Mouse (Mus musculus) intestine, embryonic 14.5 days (tissue): Measurements from ENCODE around the gene Dio1. TPM values are rescaled to one million over a fixed set of nuclear protein-coding genes. Genes with fewer than 3 reads are reported as not detected.

Experiments
- ATAC-seq: fragments of 200-750 bp; cut with Nextera tagmentation; replicated peaks from 2 replicates; pipeline ENCODE4 v1.8.0; 2017; ENCODE audit warnings: low read depth, moderate number of reproducible peaks, moderate TSS enrichment, moderate library complexity; ENCODE audit not compliant: low FRiP score, low TSS enrichment
- DNase-seq: peaks from one replicate; pipeline ENCODE4 v3.0.0-alpha.2; 2018; ENCODE audit warnings: low spot score
- H3K27ac ChIP-seq: fragments of 300-500 bp; sonication (generic); 2 replicates; pipeline ENCODE4 v1.5.1; 2014; ENCODE audit warnings: low read depth, mild to moderate bottlenecking, control low read depth
- H3K27me3 ChIP-seq: fragments of 300-500 bp; sonication (generic); replicated peaks from 2 replicates; pipeline ENCODE4 v1.6.1; 2014; ENCODE audit warnings: low read length, control low read depth; ENCODE audit not compliant: control insufficient read depth, insufficient read depth
- H3K36me3 ChIP-seq: fragments of 300-500 bp; sonication (generic); 2 replicates; pipeline ENCODE4 v1.6.1; 2014; ENCODE audit warnings: low read length, control low read depth; ENCODE audit not compliant: control insufficient read depth, insufficient read depth
- H3K4me1 ChIP-seq: fragments of 300-500 bp; sonication (generic); replicated peaks from 2 replicates; pipeline ENCODE4 v1.6.1; 2014; ENCODE audit warnings: low read length, control low read depth, mixed read lengths; ENCODE audit not compliant: control insufficient read depth, insufficient read depth
- H3K4me2 ChIP-seq: fragments of 300-500 bp; sonication (generic); 2 replicates; pipeline ENCODE4 v1.6.1; 2014; ENCODE audit warnings: low read length
- H3K4me3 ChIP-seq: fragments of 300-500 bp; sonication (generic); 2 replicates; pipeline ENCODE4 v1.5.1; 2014; ENCODE audit warnings: low read depth, low read length, control low read depth, mixed read lengths
- H3K9ac ChIP-seq: fragments of 300-500 bp; sonication (generic); 2 replicates; pipeline ENCODE4 v1.6.1; 2014; ENCODE audit warnings: mild to moderate bottlenecking, low read length
- H3K9me3 ChIP-seq: fragments of 300-500 bp; sonication (generic); 2 replicates; pipeline ENCODE4 v1.6.1; 2016; ENCODE audit warnings: low read length, control low read depth; ENCODE audit not compliant: control insufficient read depth
- WGBS: fragments of 180-500 bp; shearing (Covaris S2); extraction: QIAGEN DNeasy Blood & Tissue Kit; methylation state at CpG from one replicate; pipeline ENCODE4 v1.1.7; 2014; 5-methylcytosine and 5-hydroxymethylcytosine counted together
- polyA plus RNA-seq: library from polyadenylated mRNA; unstranded; fragments of >200 nt; fragmentation: Nextera tagmentation; extraction: Ambion mirVana; gene quantifications from 2 replicates; pipeline ENCODE4 v1.2.1, GENCODE M21; 2014

Gene Dio1
- polyA plus RNA-seq, 1 experiment from 2014 or later = 0.14 TPM

- Histone ChIP-seq H3K9me3 (peaks cover 2% of the 10 kb centered on the region; the same call in 1 of the 2 replicates), H3K27ac (no peak overlapping the region), H3K9ac (peak overlapping the region; percentile 56), H3K4me3 (peak overlapping the region; percentile 71), H3K27me3 (no peaks in the 10 kb centered on the region), H3K4me1 (peaks cover 9% of the 10 kb centered on the region), H3K4me2 (peak overlapping the region; percentile 94), H3K36me3 (0 out of 2 replicates have a peak, but pooled peaks cover 16% of the 10 kb centered on the region)
- DNase-seq (no peak), ATAC-seq (peak; percentile 56; the same call in 1 of the 2 replicates)
- WGBS = 5% methylated on average over 7 of the region's 7 CpGs
Observed at GRCm38 (mm10) chr4:107314479-107314805, 7.5 kb upstream of the Dio1 start.

GRCm38 (mm10) chr4:107313690-107314478 lies 6.9 kb upstream of the Dio1 start, which contains the start of gene Yipf1:
Yipf1 (plus strand) TSS chr4:107314363.
- peak within 1 kb of the TSS; percentile 71 for H3K4me3 ChIP-seq

GRCm38 (mm10) chr4:107303531-107303930 lies 3.4 kb downstream of the Dio1 start:
- Histone ChIP-seq H3K4me3 (no peak overlapping the region), H3K27ac (no peak overlapping the region), H3K36me3 (no peaks in the 10 kb centered on the region), H3K9me3 (no peaks in the 10 kb centered on the region), H3K4me1 (no peaks in the 10 kb centered on the region; the same call in 1 of the 2 replicates), H3K9ac (no peak overlapping the region), H3K4me2 (no peak overlapping the region), H3K27me3 (no peaks in the 10 kb centered on the region)
- DNase-seq (no peak), ATAC-seq (no peak)
- WGBS = 61% methylated on average over 3 of the region's 3 CpGs

More at GRCm38 (mm10) chr4:107313690-107314478, 6.9 kb upstream of the Dio1 start, which contains the start of gene Yipf1:
- Histone ChIP-seq H3K36me3 (0 out of 2 replicates have a peak, but pooled peaks cover 12% of the 10 kb centered on the region), H3K9ac (peak within 1 kb of the TSS; percentile 56), H3K27ac (peak within 1 kb of the TSS; percentile 48; the same call in 1 of the 2 replicates), H3K27me3 (no peaks in the 10 kb centered on the region), H3K4me1 (peaks cover 9% of the 10 kb centered on the region), H3K4me2 (peak within 1 kb of the TSS; percentile 94), H3K9me3 (peaks cover 2% of the 10 kb centered on the region; the same call in 1 of the 2 replicates)
- DNase-seq = peak; percentile 88
- WGBS = under 1% methylated on average over 29 of the region's 29 CpGs
- peak; percentile 93 for ATAC-seq

GRCm38 (mm10) chr4:107302832-107303231 lies 4.1 kb downstream of the Dio1 start:
- H3K9me3 ChIP-seq = no peaks in the 10 kb centered on the region
- 42% methylated on average over 4 of the region's 4 CpGs for WGBS
- ATAC-seq (no peak; the same call in 1 of the 2 replicates), DNase-seq (no peak)
- H3K9ac ChIP-seq = no peak overlapping the region
- H3K27me3 ChIP-seq = no peaks in the 10 kb centered on the region
- H3K4me1 ChIP-seq = no peaks in the 10 kb centered on the region; the same call in 1 of the 2 replicates
- no peak overlapping the region for H3K4me3 ChIP-seq
- H3K36me3 ChIP-seq = no peaks in the 10 kb centered on the region
- no peak overlapping the region for H3K4me2 ChIP-seq
- H3K27ac ChIP-seq = no peak overlapping the region

GRCm38 (mm10) chr4:107302221-107302620 lies 4.7 kb downstream of the Dio1 start:
- DNase-seq = no peak
- Histone ChIP-seq H3K4me1 (no peaks in the 10 kb centered on the region; the same call in 1 of the 2 replicates), H3K27me3 (no peaks in the 10 kb centered on the region), H3K4me2 (no peak overlapping the region), H3K9me3 (no peaks in the 10 kb centered on the region), H3K27ac (no peak overlapping the region), H3K4me3 (no peak overlapping the region), H3K9ac (no peak overlapping the region), H3K36me3 (no peaks in the 10 kb centered on the region)
- ATAC-seq = no peak
- WGBS = 85% methylated on average over 9 of the region's 9 CpGs

GRCm38 (mm10) chr4:107300902-107301555 lies 5.9 kb downstream of the Dio1 start:
- ATAC-seq (no peak), DNase-seq (no peak)
- H3K4me3 ChIP-seq = no peak overlapping the region
- H3K4me1 ChIP-seq = no peaks in the 10 kb centered on the region; the same call in 1 of the 2 replicates
- H3K27ac ChIP-seq = no peak overlapping the region
- no peak overlapping the region for H3K4me2 ChIP-seq
- H3K27me3 ChIP-seq = no peaks in the 10 kb centered on the region
- no peaks in the 10 kb centered on the region for H3K36me3 ChIP-seq
- no peaks in the 10 kb centered on the region for H3K9me3 ChIP-seq
- H3K9ac ChIP-seq = no peak overlapping the region
- 92% methylated on average over 1 of the region's 1 CpGs for WGBS

GRCm38 (mm10) chr4:107300371-107300770 lies 6.6 kb downstream of the Dio1 start:
- H3K27ac ChIP-seq = no peak overlapping the region
- H3K4me1 ChIP-seq = no peaks in the 10 kb centered on the region
- DNase-seq (no peak), ATAC-seq (no peak)
- H3K9ac ChIP-seq = no peak overlapping the region
- WGBS = 86% methylated on average over 4 of the region's 4 CpGs
- H3K9me3 ChIP-seq = no peaks in the 10 kb centered on the region
- no peaks in the 10 kb centered on the region for H3K36me3 ChIP-seq
- no peaks in the 10 kb centered on the region for H3K27me3 ChIP-seq
- no peak overlapping the region for H3K4me3 ChIP-seq
- no peak overlapping the region for H3K4me2 ChIP-seq

- no peaks in the 10 kb centered on the region for H3K36me3 ChIP-seq
- DNase-seq (no peak), ATAC-seq (no peak)
- no peak overlapping the region for H3K4me2 ChIP-seq
- no peaks in the 10 kb centered on the region for H3K9me3 ChIP-seq
- no peak overlapping the region for H3K27ac ChIP-seq
- H3K4me3 ChIP-seq = no peak overlapping the region
- no peak overlapping the region for H3K9ac ChIP-seq
- no peaks in the 10 kb centered on the region for H3K27me3 ChIP-seq
- H3K4me1 ChIP-seq = no peaks in the 10 kb centered on the region
- WGBS = 80% methylated on average over 7 of the region's 7 CpGs
Observed at GRCm38 (mm10) chr4:107299779-107300340, 7.1 kb downstream of the Dio1 start.
